Mouse (Mus musculus) kidney, embryonic 15.5 days (tissue): Measurements from ENCODE around the gene Gabbr2. TPM values are rescaled to one million over a fixed set of nuclear protein-coding genes. Genes with fewer than 3 reads are reported as not detected.

Experiments used
- ATAC-seq: fragments of 200-750 bp; cut with Nextera tagmentation; replicated peaks from 2 replicates; pipeline ENCODE4 v1.8.0; 2017; ENCODE audit warnings: moderate TSS enrichment; ENCODE audit not compliant: low FRiP score
- H3K27ac ChIP-seq: fragments of 300-500 bp; sonication (generic); 2 replicates; pipeline ENCODE4 v1.5.1; 2015; ENCODE audit warnings: mild to moderate bottlenecking, inconsistent platforms
- H3K27me3 ChIP-seq: fragments of 300-500 bp; sonication (generic); 2 replicates; pipeline ENCODE4 v1.6.1; 2015; ENCODE audit warnings: inconsistent platforms
- H3K36me3 ChIP-seq: fragments of 300-500 bp; sonication (generic); 2 replicates; pipeline ENCODE4 v1.6.1; 2015; ENCODE audit warnings: inconsistent platforms
- H3K4me1 ChIP-seq: fragments of 300-500 bp; sonication (generic); 2 replicates; pipeline ENCODE4 v1.6.1; 2015; ENCODE audit warnings: inconsistent platforms
- H3K4me2 ChIP-seq: fragments of 300-500 bp; sonication (generic); 2 replicates; pipeline ENCODE4 v1.6.1; 2015; ENCODE audit warnings: moderate library complexity, mild to moderate bottlenecking, inconsistent platforms
- H3K4me3 ChIP-seq: fragments of 300-500 bp; sonication (generic); replicated peaks from 2 replicates; pipeline ENCODE4 v1.5.1; 2015; ENCODE audit warnings: mild to moderate bottlenecking, inconsistent platforms
- H3K9ac ChIP-seq: fragments of 300-500 bp; sonication (generic); 2 replicates; pipeline ENCODE4 v1.6.1; 2015; ENCODE audit warnings: mild to moderate bottlenecking, inconsistent platforms
- H3K9me3 ChIP-seq: fragments of 300-500 bp; sonication (generic); replicated peaks from 2 replicates; pipeline ENCODE4 v1.6.1; 2016; ENCODE audit warnings: inconsistent platforms
- WGBS: fragments of 180-500 bp; shearing (Covaris S2); methylation state at CpG from one replicate; pipeline ENCODE4 v1.1.7; 2015; ENCODE audit warnings: mixed read lengths; 5-methylcytosine and 5-hydroxymethylcytosine counted together
- polyA plus RNA-seq: library from polyadenylated mRNA; unstranded; fragments of >200 nt; fragmentation: Nextera tagmentation; extraction: Ambion mirVana; gene quantifications from 2 replicates; pipeline ENCODE4 v1.2.1, GENCODE M21; 2015

Gabbr2 gene
- polyA plus RNA-seq, 1 experiment from 2014 or later, result 0.18 TPM

GRCm38 (mm10) chr4:46802386-46802785, 189.3 kb downstream of the Gabbr2 start:
- 80% methylated on average over 7 of the region's 7 CpGs for WGBS
- H3K4me1 ChIP-seq, result 0 out of 2 replicates have a peak, but pooled peaks cover 4% of the 10 kb centered on the region
- no peak overlapping the region for H3K27ac ChIP-seq
- ATAC-seq, result no peak
- no peak overlapping the region for H3K9ac ChIP-seq
- no peak overlapping the region for H3K4me3 ChIP-seq
- H3K4me2 ChIP-seq, result no peak overlapping the region
- no peaks in the 10 kb centered on the region for H3K9me3 ChIP-seq
- H3K36me3 ChIP-seq, result no peaks in the 10 kb centered on the region
- H3K27me3 ChIP-seq, result no peaks in the 10 kb centered on the region

GRCm38 (mm10) chr4:46799904-46800303, 191.8 kb downstream of the Gabbr2 start:
- no peak overlapping the region for H3K4me3 ChIP-seq
- H3K27me3 ChIP-seq, result no peaks in the 10 kb centered on the region
- 0 out of 2 replicates have a peak, but pooled peaks cover 4% of the 10 kb centered on the region for H3K4me1 ChIP-seq
- H3K4me2 ChIP-seq, result no peak overlapping the region
- no peak for ATAC-seq
- H3K9me3 ChIP-seq, result no peaks in the 10 kb centered on the region
- 48% methylated on average over 4 of the region's 4 CpGs for WGBS
- H3K9ac ChIP-seq, result no peak overlapping the region
- no peak overlapping the region for H3K27ac ChIP-seq
- H3K36me3 ChIP-seq, result no peaks in the 10 kb centered on the region

GRCm38 (mm10) chr4:46795707-46796106, 196.0 kb downstream of the Gabbr2 start:
- Histone ChIP-seq H3K4me3 (no peak overlapping the region), H3K36me3 (no peaks in the 10 kb centered on the region), H3K4me1 (peaks cover 17% of the 10 kb centered on the region), H3K9ac (no peak overlapping the region), H3K27ac (no peak overlapping the region), H3K27me3 (no peaks in the 10 kb centered on the region), H3K9me3 (no peaks in the 10 kb centered on the region), H3K4me2 (no peak overlapping the region)
- WGBS, result 57% methylated on average over 7 of the region's 7 CpGs
- no peak for ATAC-seq

DNA sequence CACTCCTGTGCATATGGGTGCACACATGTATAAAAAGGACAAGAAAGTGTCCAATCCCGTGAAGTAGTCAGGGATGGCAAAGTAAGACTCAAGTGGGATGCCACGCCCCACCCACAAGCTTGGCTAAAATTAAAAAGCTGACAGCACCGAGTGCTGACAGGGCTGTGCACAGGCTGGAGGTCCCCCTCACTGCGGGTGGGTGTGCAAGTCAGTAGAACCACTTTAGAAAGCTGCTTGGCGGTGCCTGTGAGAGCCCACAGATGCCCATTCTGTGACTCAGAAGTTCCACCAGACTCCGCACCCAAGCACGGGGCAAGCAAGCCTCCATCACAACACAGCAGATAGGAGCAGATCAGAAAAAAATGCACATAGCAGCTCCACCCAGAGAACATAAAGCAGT, 197.1 kb downstream of the Gabbr2 start:
- Histone ChIP-seq H3K36me3 (no peaks in the 10 kb centered on the region), H3K9ac (no peak overlapping the region), H3K4me1 (peaks cover 17% of the 10 kb centered on the region), H3K27me3 (no peaks in the 10 kb centered on the region), H3K4me2 (no peak overlapping the region), H3K27ac (no peak overlapping the region), H3K9me3 (no peaks in the 10 kb centered on the region), H3K4me3 (no peak overlapping the region)
- WGBS, result 85% methylated on average over 7 of the region's 7 CpGs
- no peak for ATAC-seq

- Histone ChIP-seq H3K9me3 (no peaks in the 10 kb centered on the region), H3K27ac (no peak overlapping the region), H3K4me3 (no peak overlapping the region), H3K9ac (no peak overlapping the region), H3K36me3 (no peaks in the 10 kb centered on the region), H3K27me3 (no peaks in the 10 kb centered on the region), H3K4me2 (no peak overlapping the region), H3K4me1 (peaks cover 17% of the 10 kb centered on the region)
- 76% methylated on average over 9 of the region's 9 CpGs for WGBS
- no peak for ATAC-seq
Observed at GRCm38 (mm10) chr4:46792280-46793026, 199.2 kb downstream of the Gabbr2 start.

DNA sequence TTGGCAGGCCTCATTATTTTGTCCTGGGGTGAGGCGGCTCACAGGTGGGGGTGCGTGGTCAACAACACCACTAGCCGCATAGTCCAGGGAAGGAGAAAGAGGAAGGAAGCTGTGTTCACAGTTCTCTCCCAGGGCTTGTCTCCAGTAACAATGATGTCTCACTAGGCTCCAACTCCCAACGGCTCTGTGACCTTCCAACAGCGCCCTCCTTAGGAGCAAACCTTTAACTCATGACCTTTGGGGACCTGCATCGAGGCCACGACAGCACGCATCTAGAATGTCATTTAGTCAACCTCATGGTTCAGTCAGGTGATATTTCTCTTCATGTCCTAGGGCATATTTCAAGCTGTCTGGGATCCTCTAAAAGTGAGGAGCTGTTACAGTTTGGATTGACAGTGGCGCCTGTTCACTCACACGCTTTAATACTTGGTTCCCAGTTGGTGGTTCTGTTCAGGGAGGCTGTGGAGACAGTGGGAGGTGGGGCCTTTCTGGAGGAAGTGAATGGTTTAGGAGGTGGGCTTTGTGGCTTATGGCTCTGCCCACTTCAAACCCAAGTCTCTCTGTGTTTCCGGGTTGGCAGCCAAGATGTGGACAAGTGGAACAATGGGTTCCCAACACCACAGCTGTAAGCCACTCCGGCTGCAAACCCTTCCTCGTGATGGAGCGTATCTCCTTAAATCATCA, 200.3 kb downstream of the Gabbr2 start:
- H3K36me3 ChIP-seq, result no peaks in the 10 kb centered on the region
- H3K27ac ChIP-seq, result peak overlapping the region; percentile 11
- no peak overlapping the region for H3K4me3 ChIP-seq
- H3K4me1 ChIP-seq, result peaks cover 17% of the 10 kb centered on the region
- H3K27me3 ChIP-seq, result no peaks in the 10 kb centered on the region
- no peak for ATAC-seq
- no peak overlapping the region for H3K4me2 ChIP-seq
- WGBS, result 48% methylated on average over 14 of the region's 14 CpGs
- no peak overlapping the region for H3K9ac ChIP-seq
- H3K9me3 ChIP-seq, result no peaks in the 10 kb centered on the region

GRCm38 (mm10) chr4:46790609-46791267, 200.9 kb downstream of the Gabbr2 start:
- peak overlapping the region; percentile 11 for H3K27ac ChIP-seq
- ATAC-seq, result peak; percentile 82

GRCm38 (mm10) chr4:46784430-46785049, 207.1 kb downstream of the Gabbr2 start:
- Histone ChIP-seq H3K27me3 (no peaks in the 10 kb centered on the region), H3K4me3 (no peak overlapping the region), H3K4me2 (no peak overlapping the region), H3K9ac (no peak overlapping the region), H3K27ac (no peak overlapping the region), H3K36me3 (no peaks in the 10 kb centered on the region), H3K9me3 (no peaks in the 10 kb centered on the region), H3K4me1 (no peaks in the 10 kb centered on the region)
- WGBS, result 88% methylated on average over 14 of the region's 14 CpGs
- no peak for ATAC-seq

More at GRCm38 (mm10) chr4:46790609-46791267, 200.9 kb downstream of the Gabbr2 start:
- H3K36me3 ChIP-seq, result no peaks in the 10 kb centered on the region
- H3K4me3 ChIP-seq, result no peak overlapping the region
- H3K27me3 ChIP-seq, result no peaks in the 10 kb centered on the region
- no peak overlapping the region for H3K4me2 ChIP-seq
- no peak overlapping the region for H3K9ac ChIP-seq
- 17% methylated on average over 9 of the region's 9 CpGs for WGBS
- H3K4me1 ChIP-seq, result peaks cover 17% of the 10 kb centered on the region
- no peaks in the 10 kb centered on the region for H3K9me3 ChIP-seq

GRCm38 (mm10) chr4:46781109-46781508, 210.6 kb downstream of the Gabbr2 start:
- Histone ChIP-seq H3K27me3 (no peaks in the 10 kb centered on the region), H3K36me3 (no peaks in the 10 kb centered on the region), H3K4me3 (no peak overlapping the region), H3K27ac (no peak overlapping the region), H3K4me2 (no peak overlapping the region), H3K4me1 (no peaks in the 10 kb centered on the region), H3K9ac (no peak overlapping the region), H3K9me3 (0 out of 2 replicates have a peak, but pooled peaks cover 3% of the 10 kb centered on the region)
- 65% methylated on average over 6 of the region's 6 CpGs for WGBS
- no peak for ATAC-seq

DNA sequence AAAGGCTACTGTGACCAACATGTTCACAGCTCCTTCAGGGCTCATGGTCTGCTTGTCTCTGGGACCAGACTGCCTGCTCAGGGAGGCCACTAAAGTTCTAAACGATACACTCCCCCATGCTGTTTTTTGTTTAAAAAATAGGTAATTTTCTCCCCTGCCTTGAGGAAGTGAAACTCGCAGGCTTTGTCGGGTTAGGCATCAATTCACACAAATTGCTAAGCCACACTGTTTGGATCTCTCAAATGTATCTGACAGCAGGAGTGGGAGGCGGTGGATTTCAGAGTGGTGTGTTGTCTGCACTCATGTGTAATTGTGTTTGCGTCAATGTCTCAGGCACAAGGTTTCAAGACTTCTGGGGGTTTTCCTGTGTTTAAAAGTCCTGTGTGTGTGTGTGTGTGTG, 215.7 kb downstream of the Gabbr2 start:
- no peak overlapping the region for H3K4me2 ChIP-seq
- no peak overlapping the region for H3K9ac ChIP-seq
- H3K27ac ChIP-seq, result no peak overlapping the region
- 0 out of 2 replicates have a peak, but pooled peaks cover 3% of the 10 kb centered on the region for H3K4me1 ChIP-seq
- no peaks in the 10 kb centered on the region for H3K36me3 ChIP-seq
- WGBS, result 74% methylated on average over 5 of the region's 5 CpGs
- H3K4me3 ChIP-seq, result no peak overlapping the region
- no peaks in the 10 kb centered on the region for H3K27me3 ChIP-seq
- ATAC-seq, result no peak
- H3K9me3 ChIP-seq, result 0 out of 2 replicates have a peak, but pooled peaks cover 3% of the 10 kb centered on the region

GRCm38 (mm10) chr4:46774652-46775051, 217.0 kb downstream of the Gabbr2 start:
- H3K4me1 ChIP-seq, result 0 out of 2 replicates have a peak, but pooled peaks cover 3% of the 10 kb centered on the region
- H3K36me3 ChIP-seq, result no peaks in the 10 kb centered on the region
- no peaks in the 10 kb centered on the region for H3K27me3 ChIP-seq
- H3K4me2 ChIP-seq, result no peak overlapping the region
- WGBS, result 18% methylated on average over 14 of the region's 14 CpGs
- 0 out of 2 replicates have a peak, but pooled peaks cover 3% of the 10 kb centered on the region for H3K9me3 ChIP-seq
- no peak overlapping the region for H3K27ac ChIP-seq
- no peak overlapping the region for H3K4me3 ChIP-seq
- no peak overlapping the region for H3K9ac ChIP-seq
- 0 out of 2 replicates have a peak, but pooled peaks have one; percentile 29 for ATAC-seq
